Mouse (Mus musculus): ENCODE data around the gene Gsg1l.

DNA sequence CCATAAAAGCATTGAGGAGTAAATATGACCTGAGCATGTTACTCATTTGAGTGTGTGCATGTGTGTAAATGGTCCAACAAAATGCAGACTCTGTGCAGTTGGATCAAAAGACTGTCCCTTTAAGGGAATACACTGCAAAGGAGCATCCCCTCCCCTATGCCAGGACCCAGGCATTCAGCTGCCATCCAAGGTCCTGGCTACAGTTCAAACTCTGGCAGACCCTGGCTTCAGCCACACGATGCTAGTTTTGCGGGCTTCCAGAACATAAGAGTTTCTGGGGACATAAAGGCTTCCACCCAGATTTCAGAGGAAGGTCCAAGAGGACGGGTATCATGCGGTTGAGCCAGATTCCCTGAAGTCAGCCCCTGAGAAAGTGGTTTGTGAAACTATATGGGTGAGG lies 133.2 kb downstream of the Gsg1l start:
- TF ChIP-seq CTCF (IDR thresholded peaks at IDR 0.05; ENCODE audit: extremely low read depth, insufficient read depth, insufficient read length, insufficient replicate concordance) (no peak), POLR2A (IDR thresholded peaks at IDR 0.05; ENCODE audit: low read depth, low read length) (no peak)
